Mouse (Mus musculus) heart, embryonic 12.5 days (tissue): ENCODE measurements around the gene Gpr141. TPM values are rescaled to one million over a fixed set of nuclear protein-coding genes. Genes with fewer than 3 reads are reported as not detected.

Experiments used
- ATAC-seq: fragments of 200-750 bp; cut with Nextera tagmentation; 2 replicates; pipeline ENCODE4 v1.8.0; 2017; ENCODE audit warnings: moderate TSS enrichment, moderate library complexity; ENCODE audit not compliant: insufficient number of reproducible peaks, low FRiP score
- H3K27ac ChIP-seq: fragments of 300-500 bp; sonication (generic); 2 replicates; pipeline ENCODE4 v1.5.1; 2016; ENCODE audit warnings: mild to moderate bottlenecking, moderate library complexity; ENCODE audit not compliant: poor library complexity, severe bottlenecking
- H3K27me3 ChIP-seq: fragments of 300-500 bp; sonication (generic); replicated peaks from 2 replicates; pipeline ENCODE4 v1.6.1; 2016; ENCODE audit warnings: mild to moderate bottlenecking, moderate library complexity
- H3K36me3 ChIP-seq: fragments of 300-500 bp; sonication (generic); 2 replicates; pipeline ENCODE4 v1.6.1; 2016; ENCODE audit warnings: mild to moderate bottlenecking, moderate library complexity
- H3K4me1 ChIP-seq: fragments of 300-500 bp; sonication (generic); replicated peaks from 2 replicates; pipeline ENCODE4 v1.6.1; 2016; ENCODE audit warnings: mild to moderate bottlenecking
- H3K4me2 ChIP-seq: fragments of 300-500 bp; sonication (generic); 2 replicates; pipeline ENCODE4 v1.6.1; 2016; ENCODE audit warnings: mild to moderate bottlenecking, moderate library complexity
- H3K4me3 ChIP-seq: fragments of 300-500 bp; sonication (generic); 2 replicates; pipeline ENCODE4 v1.5.1; 2016; ENCODE audit warnings: mild to moderate bottlenecking
- H3K9ac ChIP-seq: fragments of 300-500 bp; sonication (generic); 2 replicates; pipeline ENCODE4 v1.6.1; 2016; ENCODE audit warnings: mild to moderate bottlenecking, moderate library complexity
- H3K9me3 ChIP-seq: fragments of 300-500 bp; sonication (generic); replicated peaks from 2 replicates; pipeline ENCODE4 v1.6.1; 2016; ENCODE audit warnings: mild to moderate bottlenecking, moderate library complexity
- WGBS: fragments of 180-500 bp; shearing (Covaris S2); methylation state at CpG from one replicate; pipeline ENCODE4 v1.1.7; 2016; 5-methylcytosine and 5-hydroxymethylcytosine counted together
- polyA plus RNA-seq: library from polyadenylated mRNA; unstranded; fragments of >200 nt; fragmentation: Nextera tagmentation; extraction: Ambion mirVana; gene quantifications from 2 replicates; pipeline ENCODE4 v1.2.1, GENCODE M21; 2016

Gene Gpr141
- polyA plus RNA-seq, 1 experiment from 2014 or later, result 0.09 TPM

DNA sequence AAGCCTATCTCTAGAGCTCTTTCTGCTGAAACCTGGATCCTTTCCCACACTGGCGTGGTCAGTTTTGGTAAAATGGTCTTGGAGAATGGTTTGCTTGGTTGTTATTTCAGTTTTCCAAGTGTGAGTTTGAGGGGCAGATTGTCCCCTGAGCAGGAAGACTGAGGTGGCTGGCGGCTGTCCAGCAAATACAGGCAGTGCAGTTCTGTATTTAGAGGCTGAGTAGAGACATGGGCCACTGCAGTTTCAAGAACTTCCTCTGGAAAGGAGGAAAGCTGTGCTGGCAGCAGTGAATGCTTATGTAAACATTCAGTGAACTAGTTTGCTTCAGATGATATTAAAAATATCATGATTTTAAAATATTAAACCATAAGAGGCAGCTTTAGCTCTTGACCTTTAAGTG is 93.2 kb downstream of the Gpr141 start:
- WGBS, result 41% methylated on average over 2 of the region's 2 CpGs
- Histone ChIP-seq H3K27me3 (no peaks in the 10 kb centered on the region), H3K9ac (no peak overlapping the region), H3K4me2 (no peak overlapping the region), H3K9me3 (no peaks in the 10 kb centered on the region), H3K36me3 (no peaks in the 10 kb centered on the region), H3K4me1 (no peaks in the 10 kb centered on the region), H3K27ac (no peak overlapping the region), H3K4me3 (no peak overlapping the region)
- no peak for ATAC-seq

DNA sequence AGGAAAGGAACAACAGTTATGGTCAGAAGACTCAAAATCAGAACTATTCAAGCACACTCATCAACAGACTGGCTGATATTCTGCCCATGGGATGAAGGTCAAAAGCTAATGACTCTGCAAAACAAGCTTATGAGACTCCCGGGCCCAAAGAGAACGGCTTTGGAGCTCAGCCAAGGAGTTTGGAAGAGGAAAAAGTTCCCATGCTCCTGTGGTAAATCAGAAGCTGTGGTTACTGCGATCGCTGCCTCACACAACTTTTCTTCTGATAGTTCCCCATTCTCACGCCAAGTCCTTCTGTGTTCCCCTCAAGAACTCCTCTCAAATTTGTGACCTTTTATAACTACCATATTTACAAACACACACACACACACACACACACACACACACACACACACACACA is 105.1 kb downstream of the Gpr141 start:
- H3K27ac ChIP-seq, result no peak overlapping the region
- no peak overlapping the region for H3K4me2 ChIP-seq
- ATAC-seq, result no peak
- no peaks in the 10 kb centered on the region for H3K36me3 ChIP-seq
- no peaks in the 10 kb centered on the region for H3K9me3 ChIP-seq
- no peaks in the 10 kb centered on the region for H3K4me1 ChIP-seq
- H3K9ac ChIP-seq, result no peak overlapping the region
- WGBS, result 62% methylated on average over 5 of the region's 5 CpGs
- no peak overlapping the region for H3K4me3 ChIP-seq
- no peaks in the 10 kb centered on the region for H3K27me3 ChIP-seq

DNA sequence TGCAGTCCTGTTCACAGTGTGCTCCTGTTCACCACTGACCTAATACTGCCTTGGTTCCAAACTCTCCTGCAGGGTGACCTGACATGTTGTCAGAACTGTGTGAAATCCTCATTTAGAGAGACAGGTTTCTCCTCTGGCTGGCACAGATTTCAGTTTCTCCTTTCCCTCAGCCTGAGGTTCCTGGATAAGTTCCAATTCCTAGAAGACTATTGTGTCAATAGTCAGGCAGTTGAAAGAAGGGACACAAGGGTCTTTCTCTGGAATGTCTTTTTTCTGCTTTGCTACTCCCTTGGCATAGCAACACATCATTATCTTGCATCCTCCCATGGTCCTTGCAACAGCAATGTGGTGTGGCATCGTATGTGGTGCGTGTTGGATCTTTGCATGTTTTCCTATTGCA is 106.9 kb downstream of the Gpr141 start:
- Histone ChIP-seq H3K9ac (no peak overlapping the region), H3K4me2 (no peak overlapping the region), H3K4me3 (no peak overlapping the region), H3K27me3 (no peaks in the 10 kb centered on the region), H3K27ac (no peak overlapping the region), H3K4me1 (no peaks in the 10 kb centered on the region), H3K9me3 (no peaks in the 10 kb centered on the region), H3K36me3 (no peaks in the 10 kb centered on the region)
- 79% methylated on average over 2 of the region's 2 CpGs for WGBS
- ATAC-seq, result no peak

DNA sequence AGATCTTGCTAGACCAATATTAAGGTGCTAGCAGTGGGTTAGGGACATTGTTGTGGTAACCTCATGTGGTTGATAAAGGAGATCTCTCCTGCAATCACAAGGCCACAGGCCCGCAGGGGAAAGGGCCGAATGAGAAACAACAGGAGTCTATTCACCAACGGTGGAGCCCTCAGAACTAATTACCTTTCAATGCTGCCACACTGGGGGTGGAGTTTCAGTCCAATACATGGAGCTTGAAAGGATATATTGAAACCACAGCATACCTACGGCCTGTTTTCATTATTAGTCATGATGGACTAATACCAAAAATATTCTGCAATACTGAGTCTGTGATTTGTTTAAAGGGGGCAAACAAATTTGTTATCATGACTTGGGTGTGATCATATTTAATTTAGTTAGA is 120.3 kb downstream of the Gpr141 start:
- Histone ChIP-seq H3K36me3 (no peaks in the 10 kb centered on the region), H3K9ac (no peak overlapping the region), H3K27me3 (no peaks in the 10 kb centered on the region), H3K4me1 (no peaks in the 10 kb centered on the region; the same call in 1 of the 2 replicates), H3K27ac (no peak overlapping the region), H3K4me2 (no peak overlapping the region), H3K9me3 (no peaks in the 10 kb centered on the region), H3K4me3 (no peak overlapping the region)
- WGBS, result 48% methylated on average over 4 of the region's 4 CpGs
- ATAC-seq, result no peak

DNA sequence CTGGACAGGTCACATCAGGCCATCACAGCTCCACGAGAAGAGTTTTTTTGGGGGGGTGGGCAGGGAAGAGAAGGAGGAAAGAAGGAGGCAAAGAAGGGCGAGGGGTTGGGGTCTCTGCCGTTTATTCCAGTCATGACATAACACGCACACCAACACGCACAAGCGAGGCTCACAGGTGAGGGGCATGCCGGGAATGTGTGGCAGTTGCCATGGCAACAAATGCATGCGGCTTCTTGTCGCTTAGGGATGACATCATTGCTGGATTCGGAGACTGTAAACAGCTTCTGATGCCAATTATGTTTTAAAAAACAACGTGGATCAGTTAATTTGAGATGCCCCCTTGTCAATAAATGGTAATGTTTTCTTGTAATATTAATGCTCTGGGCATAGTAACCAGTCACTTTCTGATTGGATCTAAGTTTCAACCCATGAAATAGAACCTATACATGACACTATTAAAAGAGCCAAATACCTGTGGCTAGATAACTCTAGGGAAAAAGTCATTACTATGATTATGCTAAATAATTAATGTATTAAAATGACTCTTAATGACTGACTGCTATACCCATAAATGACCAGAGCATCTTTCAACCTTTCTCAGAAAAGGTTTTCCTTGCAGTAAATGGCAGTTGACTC is 122.5 kb downstream of the Gpr141 start:
- no peak overlapping the region for H3K4me2 ChIP-seq
- H3K27ac ChIP-seq, result no peak overlapping the region
- H3K9me3 ChIP-seq, result no peaks in the 10 kb centered on the region
- ATAC-seq, result no peak
- H3K36me3 ChIP-seq, result no peaks in the 10 kb centered on the region
- 73% methylated on average over 11 of the region's 11 CpGs for WGBS
- H3K27me3 ChIP-seq, result 0 out of 2 replicates have a peak, but pooled peaks cover 4% of the 10 kb centered on the region
- H3K4me1 ChIP-seq, result no peaks in the 10 kb centered on the region; the same call in 1 of the 2 replicates
- H3K9ac ChIP-seq, result no peak overlapping the region
- H3K4me3 ChIP-seq, result no peak overlapping the region

DNA sequence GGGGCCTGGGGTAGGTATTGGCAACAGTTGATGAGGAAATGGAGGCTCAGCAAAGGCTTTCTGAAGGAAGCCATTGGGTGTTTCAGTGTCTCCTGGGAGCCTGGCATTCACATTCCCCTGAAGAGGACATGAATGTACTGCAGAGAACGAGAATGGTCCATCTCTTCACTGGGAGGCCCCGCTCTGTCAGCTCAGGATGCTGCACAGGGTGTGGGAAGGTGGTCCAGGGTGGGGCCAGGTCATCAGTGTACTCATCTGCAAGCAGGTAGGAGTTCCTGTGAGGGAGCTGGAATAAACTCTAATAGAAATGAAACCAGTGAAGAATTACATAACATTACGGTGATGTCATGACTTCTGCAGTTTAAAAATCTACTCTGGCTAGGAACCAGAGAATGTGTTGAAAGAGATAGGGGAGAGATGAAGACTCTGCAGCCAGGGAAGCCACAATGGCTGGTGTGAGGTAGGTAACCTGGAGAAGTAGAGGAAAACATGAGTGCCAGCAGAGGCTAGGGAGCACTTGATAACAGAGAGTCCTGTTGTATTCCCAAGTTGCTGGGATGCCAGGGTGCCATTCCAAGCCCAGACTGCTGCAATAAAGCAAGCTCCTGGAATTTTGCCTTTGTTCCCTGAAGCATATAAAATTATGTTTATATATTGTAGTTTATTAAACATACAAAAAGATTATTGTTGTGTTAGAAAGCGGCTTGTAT is 123.2 kb downstream of the Gpr141 start:
- H3K4me2 ChIP-seq, result no peak overlapping the region
- H3K27me3 ChIP-seq, result 0 out of 2 replicates have a peak, but pooled peaks cover 4% of the 10 kb centered on the region
- H3K9ac ChIP-seq, result no peak overlapping the region
- no peaks in the 10 kb centered on the region for H3K9me3 ChIP-seq
- ATAC-seq, result no peak
- no peaks in the 10 kb centered on the region for H3K36me3 ChIP-seq
- no peaks in the 10 kb centered on the region; the same call in 1 of the 2 replicates for H3K4me1 ChIP-seq
- 69% methylated on average over 4 of the region's 4 CpGs for WGBS
- H3K4me3 ChIP-seq, result no peak overlapping the region
- H3K27ac ChIP-seq, result no peak overlapping the region

Other genes starting within 250 kb of the Gpr141 start
- 38.0 and 41.7 TPM in 2 replicates for gene Epdr1, start 204.3 kb downstream of the Gpr141 start, polyA plus RNA-seq
- 0.29 and 0.49 TPM in 2 replicates for gene Sfrp4, start 201.2 kb downstream of the Gpr141 start, polyA plus RNA-seq
- not detected in 2 replicates for gene Nme8, start 126.5 kb downstream of the Gpr141 start, polyA plus RNA-seq